Mouse (Mus musculus) neural tube, embryonic 13.5 days (tissue): Measurements from ENCODE around the gene Eml1. TPM values are rescaled to one million over a fixed set of nuclear protein-coding genes. Genes with fewer than 3 reads are reported as not detected.
A peak's percentile ranks its signal among the peaks of the same experiment; 100 is the strongest.

Experiments
- ATAC-seq: fragments of 200-750 bp; cut with Nextera tagmentation; 2 replicates; pipeline ENCODE4 v1.8.0; 2017; ENCODE audit warnings: low read depth, mild to moderate bottlenecking, moderate TSS enrichment, moderate library complexity
- H3K27ac ChIP-seq: fragments of 300-500 bp; sonication (generic); replicated peaks from 2 replicates; pipeline ENCODE4 v1.5.1; 2015; ENCODE audit warnings: moderate library complexity, mild to moderate bottlenecking, inconsistent platforms
- H3K27me3 ChIP-seq: fragments of 300-500 bp; sonication (generic); 2 replicates; pipeline ENCODE4 v1.6.1; 2015; ENCODE audit warnings: mild to moderate bottlenecking, inconsistent platforms
- H3K36me3 ChIP-seq: fragments of 300-500 bp; sonication (generic); 2 replicates; pipeline ENCODE4 v1.6.1; 2015; ENCODE audit warnings: mild to moderate bottlenecking, inconsistent platforms
- H3K4me1 ChIP-seq: fragments of 300-500 bp; sonication (generic); replicated peaks from 2 replicates; pipeline ENCODE4 v1.6.1; 2015; ENCODE audit warnings: inconsistent platforms
- H3K4me2 ChIP-seq: fragments of 300-500 bp; sonication (generic); 2 replicates; pipeline ENCODE4 v1.6.1; 2015; ENCODE audit warnings: inconsistent platforms, mild to moderate bottlenecking, moderate library complexity
- H3K4me3 ChIP-seq: fragments of 300-500 bp; sonication (generic); 2 replicates; pipeline ENCODE4 v1.5.1; 2015; ENCODE audit warnings: mild to moderate bottlenecking, inconsistent platforms
- H3K9ac ChIP-seq: fragments of 300-500 bp; sonication (generic); 2 replicates; pipeline ENCODE4 v1.6.1; 2015; ENCODE audit warnings: moderate library complexity, mild to moderate bottlenecking, inconsistent platforms
- H3K9me3 ChIP-seq: fragments of 300-500 bp; sonication (generic); 2 replicates; pipeline ENCODE4 v1.6.1; 2016; ENCODE audit warnings: inconsistent platforms
- WGBS: fragments of 180-500 bp; shearing (Covaris S2); methylation state at CpG from one replicate; pipeline ENCODE4 v1.1.7; 2015; 5-methylcytosine and 5-hydroxymethylcytosine counted together
- polyA plus RNA-seq: library from polyadenylated mRNA; unstranded; fragments of >200 nt; fragmentation: Nextera tagmentation; extraction: Ambion mirVana; gene quantifications from 2 replicates; pipeline ENCODE4 v1.2.1, GENCODE M21; 2015

The Eml1 gene
- polyA plus RNA-seq, 1 experiment from 2014 or later: 91.4 TPM

GRCm38 (mm10) chr12:108378379-108379133 lies 7.8 kb downstream of the Eml1 start:
- no peak overlapping the region for H3K9ac ChIP-seq
- no peaks in the 10 kb centered on the region for H3K27me3 ChIP-seq
- no peak overlapping the region for H3K4me3 ChIP-seq
- peaks cover 14% of the 10 kb centered on the region for H3K4me1 ChIP-seq
- ATAC-seq: no peak
- no peak overlapping the region for H3K27ac ChIP-seq
- WGBS: 86% methylated on average over 13 of the region's 13 CpGs
- no peak overlapping the region for H3K4me2 ChIP-seq
- H3K36me3 ChIP-seq: no peaks in the 10 kb centered on the region
- no peaks in the 10 kb centered on the region for H3K9me3 ChIP-seq

- Histone ChIP-seq H3K9me3 (no peaks in the 10 kb centered on the region), H3K9ac (no peak overlapping the region), H3K4me1 (peaks cover 34% of the 10 kb centered on the region), H3K4me2 (no peak overlapping the region), H3K4me3 (no peak overlapping the region), H3K27me3 (no peaks in the 10 kb centered on the region), H3K36me3 (no peaks in the 10 kb centered on the region), H3K27ac (peak overlapping the region; percentile 18; the same call in 1 of the 2 replicates)
- 41% methylated on average over 13 of the region's 13 CpGs for WGBS
- peak; percentile 56 for ATAC-seq
Measured at GRCm38 (mm10) chr12:108386476-108387232, 15.9 kb downstream of the Eml1 start.

- H3K4me3 ChIP-seq: no peak overlapping the region
- H3K27me3 ChIP-seq: no peaks in the 10 kb centered on the region
- no peaks in the 10 kb centered on the region for H3K36me3 ChIP-seq
- H3K9ac ChIP-seq: no peak overlapping the region
- H3K4me2 ChIP-seq: no peak overlapping the region
- 6% methylated on average over 3 of the region's 3 CpGs for WGBS
- H3K4me1 ChIP-seq: peaks cover 47% of the 10 kb centered on the region
- H3K9me3 ChIP-seq: no peaks in the 10 kb centered on the region
- H3K27ac ChIP-seq: no peak overlapping the region
- no peak for ATAC-seq
Measured at GRCm38 (mm10) chr12:108389718-108390117, 19.0 kb downstream of the Eml1 start.

GRCm38 (mm10) chr12:108392254-108393044 lies 21.7 kb downstream of the Eml1 start:
- no peak for ATAC-seq
- H3K9ac ChIP-seq: no peak overlapping the region
- H3K4me1 ChIP-seq: peaks cover 53% of the 10 kb centered on the region
- no peak overlapping the region for H3K27ac ChIP-seq
- no peaks in the 10 kb centered on the region for H3K9me3 ChIP-seq
- 66% methylated on average over 12 of the region's 12 CpGs for WGBS
- no peak overlapping the region for H3K4me2 ChIP-seq
- no peaks in the 10 kb centered on the region for H3K36me3 ChIP-seq
- no peak overlapping the region for H3K4me3 ChIP-seq
- no peaks in the 10 kb centered on the region for H3K27me3 ChIP-seq

- 81% methylated on average over 4 of the region's 4 CpGs for WGBS
- no peak overlapping the region for H3K9ac ChIP-seq
- no peak for ATAC-seq
- H3K27ac ChIP-seq: no peak overlapping the region
- H3K27me3 ChIP-seq: no peaks in the 10 kb centered on the region
- H3K4me2 ChIP-seq: no peak overlapping the region
- no peaks in the 10 kb centered on the region for H3K36me3 ChIP-seq
- no peaks in the 10 kb centered on the region for H3K9me3 ChIP-seq
- no peak overlapping the region for H3K4me3 ChIP-seq
- peaks cover 50% of the 10 kb centered on the region for H3K4me1 ChIP-seq
Measured at GRCm38 (mm10) chr12:108393082-108393481, 22.3 kb downstream of the Eml1 start.

- Histone ChIP-seq H3K27me3 (no peaks in the 10 kb centered on the region), H3K36me3 (no peaks in the 10 kb centered on the region), H3K9ac (no peak overlapping the region), H3K9me3 (no peaks in the 10 kb centered on the region), H3K4me2 (no peak overlapping the region), H3K4me3 (no peak overlapping the region), H3K27ac (no peak overlapping the region), H3K4me1 (peaks cover 50% of the 10 kb centered on the region)
- WGBS: 75% methylated on average over 4 of the region's 4 CpGs
- no peak for ATAC-seq
Measured at GRCm38 (mm10) chr12:108393637-108394036, 22.9 kb downstream of the Eml1 start.

GRCm38 (mm10) chr12:108394534-108395284 lies 24.0 kb downstream of the Eml1 start:
- H3K4me2 ChIP-seq: no peak overlapping the region
- H3K4me1 ChIP-seq: peaks cover 44% of the 10 kb centered on the region
- no peaks in the 10 kb centered on the region for H3K9me3 ChIP-seq
- peak overlapping the region; percentile 82 for H3K27ac ChIP-seq
- 87% methylated on average over 17 of the region's 17 CpGs for WGBS
- no peak overlapping the region for H3K4me3 ChIP-seq
- no peaks in the 10 kb centered on the region for H3K27me3 ChIP-seq
- H3K9ac ChIP-seq: no peak overlapping the region
- no peak for ATAC-seq
- no peaks in the 10 kb centered on the region for H3K36me3 ChIP-seq

GRCm38 (mm10) chr12:108395285-108395660 lies 24.5 kb downstream of the Eml1 start:
- peaks cover 40% of the 10 kb centered on the region for H3K4me1 ChIP-seq
- no peak overlapping the region for H3K9ac ChIP-seq
- no peaks in the 10 kb centered on the region for H3K9me3 ChIP-seq
- no peak overlapping the region for H3K4me3 ChIP-seq
- ATAC-seq: no peak
- 71% methylated on average over 6 of the region's 6 CpGs for WGBS
- no peaks in the 10 kb centered on the region for H3K36me3 ChIP-seq
- H3K27me3 ChIP-seq: no peaks in the 10 kb centered on the region
- H3K4me2 ChIP-seq: no peak overlapping the region
- H3K27ac ChIP-seq: peak overlapping the region; percentile 82

GRCm38 (mm10) chr12:108396081-108396947 lies 25.6 kb downstream of the Eml1 start:
- Histone ChIP-seq H3K4me1 (peaks cover 40% of the 10 kb centered on the region), H3K36me3 (no peaks in the 10 kb centered on the region), H3K4me3 (no peak overlapping the region), H3K9ac (no peak overlapping the region), H3K27me3 (no peaks in the 10 kb centered on the region), H3K9me3 (no peaks in the 10 kb centered on the region), H3K27ac (peak overlapping the region; percentile 82), H3K4me2 (no peak overlapping the region)
- WGBS: 57% methylated on average over 11 of the region's 11 CpGs
- peak; percentile 92 for ATAC-seq

GRCm38 (mm10) chr12:108398681-108399080 lies 27.9 kb downstream of the Eml1 start:
- Histone ChIP-seq H3K9ac (no peak overlapping the region), H3K4me2 (no peak overlapping the region), H3K27me3 (no peaks in the 10 kb centered on the region), H3K27ac (no peak overlapping the region), H3K4me3 (no peak overlapping the region), H3K36me3 (no peaks in the 10 kb centered on the region), H3K4me1 (peaks cover 31% of the 10 kb centered on the region), H3K9me3 (no peaks in the 10 kb centered on the region)
- no peak for ATAC-seq
- WGBS: 89% methylated on average over 7 of the region's 7 CpGs

- Histone ChIP-seq H3K9ac (no peak overlapping the region), H3K27me3 (no peaks in the 10 kb centered on the region), H3K36me3 (no peaks in the 10 kb centered on the region), H3K9me3 (no peaks in the 10 kb centered on the region), H3K4me3 (no peak overlapping the region), H3K4me1 (peaks cover 35% of the 10 kb centered on the region), H3K27ac (no peak overlapping the region), H3K4me2 (no peak overlapping the region)
- ATAC-seq: no peak
- 91% methylated on average over 8 of the region's 8 CpGs for WGBS
Measured at GRCm38 (mm10) chr12:108399191-108399590, 28.4 kb downstream of the Eml1 start.
